In the genomic region with DNA sequence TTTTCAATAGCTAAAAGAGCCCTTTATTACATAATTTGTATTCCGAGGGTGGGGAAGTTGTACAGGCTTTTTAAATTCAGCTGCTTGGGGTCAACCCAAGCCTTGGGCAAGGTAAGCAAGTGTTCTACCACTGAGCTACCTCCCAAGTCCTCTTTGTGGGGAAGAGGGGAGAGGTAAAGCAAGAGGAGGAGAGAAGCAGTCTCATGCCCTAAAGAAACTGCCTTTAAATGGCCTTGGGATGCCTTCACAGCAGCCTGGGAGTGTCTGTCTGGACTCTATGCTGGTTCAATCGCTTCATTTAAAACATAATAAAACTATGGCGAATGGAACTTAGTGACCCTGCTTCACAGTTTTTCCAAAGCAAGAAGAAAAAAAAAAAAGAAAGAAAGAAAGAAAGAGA, we compare ENCODE assay signal across 22 mouse cellular contexts.
A peak's percentile ranks its signal among the peaks of the same experiment; 100 is the strongest.
DNase-seq lines count a peak whose midpoint lies in the region; ATAC-seq and TF ChIP-seq lines count a peak whose summit lies in the region.
"Had no signal": no experiment of that assay in that cellular context is flagged by ENCODE, and none has a peak within 500 bp of the region (broad histone marks: within the 10 kb centered on the region; RNA-seq: fewer than 3 reads in every experiment).

No protein-coding gene starts in this region.

- H3K4me1 ChIP-seq in forebrain, embryonic 11.5 days (replicated peaks; ENCODE audit: control insufficient read depth, insufficient read depth, low read length), result no peaks in the 10 kb centered on the region
- no peaks in the 10 kb centered on the region for H3K4me1 ChIP-seq in forebrain, embryonic 14.5 days (ENCODE audit: control insufficient read depth, insufficient read depth, low read length)
- peaks cover 6% of the 10 kb centered on the region; the same call in 1 of the 2 replicates for H3K4me1 ChIP-seq in midbrain, embryonic 11.5 days (ENCODE audit: control insufficient read depth, insufficient read depth, low read length)
- H3K4me1 ChIP-seq in midbrain, embryonic 15.5 days, result 0 out of 2 replicates have a peak, but pooled peaks cover 2% of the 10 kb centered on the region
- no peaks in the 10 kb centered on the region for H3K4me1 ChIP-seq in ES-Bruce4 (ENCODE audit: control insufficient read depth, insufficient read depth, low read length)
- H3K4me1 ChIP-seq: kidney, embryonic 15.5 days had no signal

- DNase-seq in forebrain, embryonic 11.5 days (ENCODE audit: low spot score), result no peak
- no peak for DNase-seq in forebrain, embryonic 14.5 days (ENCODE audit: low spot score)
- DNase-seq in midbrain, embryonic 11.5 days (ENCODE audit: low spot score, missing footprints), result no peak
- DNase-seq in ZHBTc4 (ENCODE audit: low read depth, low spot score), result peak; percentile 49
- no peak for DNase-seq in gastrocnemius, postnatal 36 days
- DNase-seq in layer of hippocampus, postnatal 14 days (ENCODE audit: low spot score in 2 of 2), result no peak
- DNase-seq: adrenal gland, postnatal 36 days; cerebellum, adult 11 months; cerebellum, adult 9-11 months; kidney, postnatal 36 days; liver, postnatal 0 days; right cerebral cortex, adult 18-20 months; right cerebral cortex, postnatal 4 days; thymus, postnatal 25 days had no signal

- intact Hi-C loops in gastrocnemius, postnatal 36 days (cut with DNase I), result no loop called here

- H3K4me3 ChIP-seq in forebrain, embryonic 11.5 days (ENCODE audit: low read depth, low read length), result no peak overlapping the region
- no peak overlapping the region for H3K4me3 ChIP-seq in forebrain, embryonic 14.5 days (ENCODE audit: low read depth, low read length)
- H3K4me3 ChIP-seq in midbrain, embryonic 11.5 days (ENCODE audit: low read depth, low read length), result no peak overlapping the region
- H3K4me3 ChIP-seq in midbrain, embryonic 15.5 days, result no peak overlapping the region
- H3K4me3 ChIP-seq in ES-Bruce4 (ENCODE audit: low read depth, low read length), result no peak overlapping the region
- H3K4me3 ChIP-seq: kidney, embryonic 15.5 days; limb, embryonic 12.5 days had no signal

- TF ChIP-seq CTCF in ES-Bruce4 (IDR thresholded peaks at IDR 0.05; ENCODE audit: low read depth, low read length), result no peak

- no peaks in the 10 kb centered on the region for H3K27me3 ChIP-seq in forebrain, embryonic 11.5 days (ENCODE audit: control insufficient read depth, insufficient read depth, low read length)
- H3K27me3 ChIP-seq in forebrain, embryonic 14.5 days (replicated peaks; ENCODE audit: control insufficient read depth, insufficient read depth, low read length), result no peaks in the 10 kb centered on the region
- H3K27me3 ChIP-seq in midbrain, embryonic 11.5 days (ENCODE audit: control insufficient read depth, insufficient read depth, low read length), result no peaks in the 10 kb centered on the region
- no peaks in the 10 kb centered on the region for H3K27me3 ChIP-seq in midbrain, embryonic 15.5 days (replicated peaks)
- no peaks in the 10 kb centered on the region for H3K27me3 ChIP-seq in ES-Bruce4 (ENCODE audit: control insufficient read depth, insufficient read depth, low read length, poor library complexity, severe bottlenecking)
- H3K27me3 ChIP-seq: kidney, embryonic 15.5 days; limb, embryonic 12.5 days had no signal

- no peak for TF ChIP-seq POLR2A in ES-Bruce4 (IDR thresholded peaks at IDR 0.05; ENCODE audit: insufficient read depth, low read length)

- peak overlapping the region; percentile 19; the same call in 1 of the 2 replicates for H3K27ac ChIP-seq in forebrain, embryonic 11.5 days (ENCODE audit: low read depth, low read length)
- H3K27ac ChIP-seq in forebrain, embryonic 14.5 days (ENCODE audit: low read depth, low read length), result no peak overlapping the region
- H3K27ac ChIP-seq in midbrain, embryonic 11.5 days (ENCODE audit: low read depth, low read length), result peak overlapping the region; percentile 52
- H3K27ac ChIP-seq in midbrain, embryonic 15.5 days, result no peak overlapping the region
- peak overlapping the region; percentile 65; the same call in 1 of the 2 replicates for H3K27ac ChIP-seq in ES-Bruce4 (ENCODE audit: insufficient read depth, low read length)
- H3K27ac ChIP-seq: kidney, embryonic 15.5 days; limb, embryonic 12.5 days; macrophage had no signal

- no peak for ATAC-seq in forebrain, embryonic 11.5 days (replicated peaks; ENCODE audit: low FRiP score)
- ATAC-seq in forebrain, embryonic 14.5 days, result no peak
- ATAC-seq in midbrain, embryonic 11.5 days (ENCODE audit: low FRiP score), result peak; percentile 38; the same call in 1 of the 2 replicates
- no peak for ATAC-seq in midbrain, embryonic 15.5 days (replicated peaks)
- ATAC-seq: intestine, postnatal 0 days; liver, postnatal 0 days; lung, postnatal 0 days had no signal

- WGBS in forebrain, embryonic 11.5 days, result 49% methylated on average over 3 of the region's 3 CpGs
- 27% methylated on average over 3 of the region's 3 CpGs for WGBS in forebrain, embryonic 14.5 days
- 44% methylated on average over 3 of the region's 3 CpGs for WGBS in midbrain, embryonic 11.5 days
- 25% methylated on average over 3 of the region's 3 CpGs for WGBS in midbrain, embryonic 15.5 days

- H3K4me2 ChIP-seq in forebrain, embryonic 11.5 days (ENCODE audit: low read depth, low read length, severe bottlenecking), result no peak overlapping the region
- no peak overlapping the region for H3K4me2 ChIP-seq in forebrain, embryonic 14.5 days (ENCODE audit: low read length)
- H3K4me2 ChIP-seq in midbrain, embryonic 11.5 days, result no peak overlapping the region
- no peak overlapping the region for H3K4me2 ChIP-seq in midbrain, embryonic 15.5 days
- H3K4me2 ChIP-seq: kidney, embryonic 15.5 days; limb, embryonic 12.5 days; liver, embryonic 11.5 days had no signal

- no peaks in the 10 kb centered on the region for H3K36me3 ChIP-seq in forebrain, embryonic 11.5 days (ENCODE audit: control insufficient read depth, insufficient read depth, low read length)
- no peaks in the 10 kb centered on the region for H3K36me3 ChIP-seq in forebrain, embryonic 14.5 days (ENCODE audit: control insufficient read depth, insufficient read depth, low read length)
- H3K36me3 ChIP-seq in midbrain, embryonic 11.5 days (ENCODE audit: control insufficient read depth, insufficient read depth, low read length), result no peaks in the 10 kb centered on the region
- H3K36me3 ChIP-seq in midbrain, embryonic 15.5 days (replicated peaks), result no peaks in the 10 kb centered on the region
- no peaks in the 10 kb centered on the region for H3K36me3 ChIP-seq in ES-Bruce4 (ENCODE audit: control insufficient read depth, insufficient read depth, low read length, poor library complexity, severe bottlenecking)
- H3K36me3 ChIP-seq: kidney, embryonic 15.5 days; limb, embryonic 12.5 days had no signal

- peak; percentile 81; the same call in 1 of the 2 replicates for TF ChIP-seq EP300 in ES-Bruce4 (IDR thresholded peaks at IDR 0.05; ENCODE audit: insufficient read depth, low read depth, low read length)

- H3K9ac ChIP-seq in forebrain, embryonic 11.5 days (ENCODE audit: low read length), result no peak overlapping the region
- H3K9ac ChIP-seq in forebrain, embryonic 14.5 days (ENCODE audit: low read length), result no peak overlapping the region
- no peak overlapping the region for H3K9ac ChIP-seq in midbrain, embryonic 11.5 days (ENCODE audit: low read length)
- H3K9ac ChIP-seq in midbrain, embryonic 15.5 days, result no peak overlapping the region
- H3K9ac ChIP-seq in ES-Bruce4 (ENCODE audit: low read depth, poor library complexity, severe bottlenecking), result no peak overlapping the region
- H3K9ac ChIP-seq: kidney, embryonic 15.5 days; limb, embryonic 12.5 days; liver, postnatal 0 days had no signal

- no peaks in the 10 kb centered on the region for H3K9me3 ChIP-seq in forebrain, embryonic 11.5 days (ENCODE audit: control insufficient read depth, low read length)
- H3K9me3 ChIP-seq in forebrain, embryonic 14.5 days (replicated peaks; ENCODE audit: control insufficient read depth, low read length), result no peaks in the 10 kb centered on the region
- H3K9me3 ChIP-seq in midbrain, embryonic 11.5 days (ENCODE audit: control insufficient read depth, low read length), result no peaks in the 10 kb centered on the region
- no peaks in the 10 kb centered on the region for H3K9me3 ChIP-seq in midbrain, embryonic 15.5 days
- no peaks in the 10 kb centered on the region for H3K9me3 ChIP-seq in ES-Bruce4 (replicated peaks; ENCODE audit: control insufficient read depth, insufficient read depth, low read length, poor library complexity, severe bottlenecking)
- H3K9me3 ChIP-seq: kidney, embryonic 15.5 days; limb, embryonic 12.5 days had no signal

Comparison
In these comparisons a context has a peak if more than half of its experiments do, and no peak if none do; other contexts are left out.
1. H3K27ac ChIP-seq: peak in forebrain, embryonic 11.5 days (single experiment), midbrain, embryonic 11.5 days (single experiment) and ES-Bruce4 (single experiment); none in forebrain, embryonic 14.5 days (single experiment) and midbrain, embryonic 15.5 days (single experiment).